Mouse (Mus musculus): Measurements from ENCODE around the gene Gm28041. TPM values are rescaled to one million over a fixed set of nuclear protein-coding genes. Genes with fewer than 3 reads are reported as not detected.

Gm28041 gene
- polyA plus RNA-seq, 1 experiment = not detected

DNA sequence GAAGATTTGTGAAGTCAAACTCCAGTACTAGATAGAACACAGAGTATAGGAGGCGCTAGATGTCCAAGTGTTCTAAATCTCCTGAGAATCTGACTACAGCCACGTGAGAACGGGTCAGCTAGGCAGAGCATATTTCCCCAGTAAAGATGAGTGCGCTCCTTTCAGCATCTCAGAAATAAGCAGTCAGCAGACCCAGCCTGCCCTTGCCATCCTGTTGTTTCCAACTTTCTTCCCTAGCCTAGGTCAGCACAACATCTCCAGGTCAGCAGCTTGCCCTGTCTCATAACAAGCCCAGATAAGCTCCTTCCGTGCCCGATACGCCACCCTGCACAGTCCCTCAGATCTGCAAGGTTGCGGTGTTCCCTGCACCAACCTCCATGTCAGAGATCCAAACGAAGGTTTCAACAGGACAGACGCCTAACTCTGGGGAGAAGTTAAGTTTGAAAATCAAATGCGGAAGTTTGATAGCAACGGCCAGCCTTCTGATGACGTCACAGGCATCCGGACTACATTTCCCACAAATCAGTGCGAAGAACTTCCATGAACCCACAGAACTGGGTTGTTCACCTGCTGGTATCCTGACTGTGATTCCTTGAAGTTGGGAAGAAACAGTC lies 15.3 kb downstream of the Gm28041 start, which contains the start of the genes Gm28044 and Zfp953:
Gene Gm28044 (minus strand): TSS at position 406 of the 614 bp plus-strand sequence.
Gene Zfp953 (minus strand): TSS at position 475 of the 614 bp plus-strand sequence.
- Histone ChIP-seq H3K36me3 (ENCODE audit: control insufficient read depth) (no peaks in the 10 kb centered on the region), H3K27me3 (ENCODE audit: control insufficient read depth) (no peaks in the 10 kb centered on the region), H3K4me1 (ENCODE audit: control insufficient read depth) (peaks cover 21% of the 10 kb centered on the region), H3K9me3 (ENCODE audit: control insufficient read depth, low read length) (no peaks in the 10 kb centered on the region), H3K4me3 (replicated peaks) (peak within 1 kb of the TSS; percentile 73)
- no peak for TF ChIP-seq TAL1 (IDR thresholded peaks at IDR 0.05; ENCODE audit: low read length)
- no peak for TF ChIP-seq GATA1 (IDR thresholded peaks at IDR 0.05; ENCODE audit: low read length)

GRCm38 (mm10) chr13:67351854-67352253 lies 23.7 kb downstream of the Gm28041 start:
- no peaks in the 10 kb centered on the region for H3K36me3 ChIP-seq (ENCODE audit: control insufficient read depth)
- H3K9me3 ChIP-seq (ENCODE audit: control insufficient read depth, low read length) = no peaks in the 10 kb centered on the region
- no peak for TF ChIP-seq TAL1 (IDR thresholded peaks at IDR 0.05; ENCODE audit: low read length)
- H3K27me3 ChIP-seq (ENCODE audit: control insufficient read depth) = no peaks in the 10 kb centered on the region
- no peak overlapping the region for H3K4me3 ChIP-seq (replicated peaks)
- H3K4me1 ChIP-seq (ENCODE audit: control insufficient read depth) = no peaks in the 10 kb centered on the region

GRCm38 (mm10) chr13:67343422-67343821 lies 32.1 kb downstream of the Gm28041 start:
- H3K36me3 ChIP-seq (ENCODE audit: control insufficient read depth) = peaks cover 17% of the 10 kb centered on the region
- TF ChIP-seq TAL1 (IDR thresholded peaks at IDR 0.05; ENCODE audit: low read length) (no peak), GATA1 (IDR thresholded peaks at IDR 0.05; ENCODE audit: low read length) (no peak)

DNA sequence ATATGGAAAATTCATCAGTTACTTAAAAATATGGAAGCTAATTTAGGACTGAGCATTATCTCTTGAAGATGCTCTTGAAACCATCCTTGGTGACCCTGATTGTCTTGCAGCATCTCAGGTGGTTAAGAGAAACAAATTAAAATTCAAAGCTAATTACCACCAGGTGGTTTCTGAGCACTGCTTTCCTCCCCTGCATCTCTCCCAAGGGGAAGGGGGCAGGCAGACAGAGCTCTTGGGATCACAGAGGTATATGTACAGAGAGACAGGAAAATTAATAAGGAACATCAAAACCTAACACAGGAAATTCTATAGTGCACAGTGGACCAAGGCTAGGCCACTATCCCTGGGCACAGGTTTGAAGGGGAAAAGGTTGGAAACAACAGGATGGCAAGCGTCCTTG lies 42.7 kb downstream of the Gm28041 start:
- H3K9me3 ChIP-seq (ENCODE audit: control insufficient read depth, low read length) = 0 out of 2 replicates have a peak, but pooled peaks cover 3% of the 10 kb centered on the region
- H3K27me3 ChIP-seq (ENCODE audit: control insufficient read depth) = no peaks in the 10 kb centered on the region
- H3K36me3 ChIP-seq (ENCODE audit: control insufficient read depth) = no peaks in the 10 kb centered on the region
- H3K4me3 ChIP-seq (replicated peaks) = peak overlapping the region; percentile 69
- H3K4me1 ChIP-seq (ENCODE audit: control insufficient read depth) = peaks cover 12% of the 10 kb centered on the region
- TF ChIP-seq TAL1 (IDR thresholded peaks at IDR 0.05; ENCODE audit: low read length) (no peak), GATA1 (IDR thresholded peaks at IDR 0.05; ENCODE audit: low read length) (no peak)

More at GRCm38 (mm10) chr13:67343422-67343821, 32.1 kb downstream of the Gm28041 start:
- no peaks in the 10 kb centered on the region for H3K9me3 ChIP-seq (ENCODE audit: control insufficient read depth, low read length)
- no peak overlapping the region for H3K4me3 ChIP-seq (replicated peaks)
- H3K4me1 ChIP-seq (ENCODE audit: control insufficient read depth) = no peaks in the 10 kb centered on the region
- no peaks in the 10 kb centered on the region for H3K27me3 ChIP-seq (ENCODE audit: control insufficient read depth)

DNA sequence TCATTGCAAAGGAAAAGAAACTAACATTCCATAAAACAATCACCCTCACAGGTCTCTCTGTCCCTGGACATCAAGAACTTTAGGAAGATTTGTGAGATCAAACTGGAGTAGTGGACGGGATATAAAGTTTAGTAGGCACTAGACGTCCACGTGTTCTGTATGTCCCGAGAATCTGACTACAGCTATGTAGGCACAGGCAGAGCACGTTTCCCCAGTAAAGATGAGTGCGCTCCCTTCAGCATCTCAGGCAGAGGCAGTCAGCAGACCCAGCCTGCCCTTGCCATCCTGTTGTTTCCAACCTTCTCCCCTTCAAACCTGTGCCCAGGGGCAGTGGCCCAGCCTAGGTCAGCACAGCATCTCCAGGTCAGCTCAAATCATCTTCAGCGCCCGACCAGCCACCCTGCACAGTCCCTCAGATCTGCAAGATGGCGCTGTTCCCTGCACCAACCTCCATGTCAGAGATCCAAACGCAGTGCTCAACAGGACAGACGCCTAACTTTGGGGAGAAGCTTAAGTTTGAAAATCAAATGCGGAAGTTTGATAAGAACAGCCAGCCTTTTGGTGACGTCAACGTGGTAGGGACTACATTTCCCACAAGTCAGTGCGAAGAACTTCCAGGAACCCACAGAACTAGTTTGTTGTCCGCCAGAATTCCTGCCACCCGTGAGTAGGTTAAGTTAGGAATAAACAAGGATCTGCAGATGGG lies 43.4 kb downstream of the Gm28041 start, which contains the start of gene Zfp595:
Gene Zfp595 (minus strand): TSS at position 552 of the 706 bp plus-strand sequence.
- TF ChIP-seq GATA1 (IDR thresholded peaks at IDR 0.05; ENCODE audit: low read length) = no peak
- no peak for TF ChIP-seq TAL1 (IDR thresholded peaks at IDR 0.05; ENCODE audit: low read length)
- H3K27me3 ChIP-seq (ENCODE audit: control insufficient read depth) = no peaks in the 10 kb centered on the region
- no peaks in the 10 kb centered on the region for H3K36me3 ChIP-seq (ENCODE audit: control insufficient read depth)
- H3K4me3 ChIP-seq (replicated peaks) = peak within 1 kb of the TSS; percentile 69
- H3K4me1 ChIP-seq (ENCODE audit: control insufficient read depth) = peaks cover 12% of the 10 kb centered on the region
- H3K9me3 ChIP-seq (ENCODE audit: control insufficient read depth, low read length) = 0 out of 2 replicates have a peak, but pooled peaks cover 3% of the 10 kb centered on the region

DNA sequence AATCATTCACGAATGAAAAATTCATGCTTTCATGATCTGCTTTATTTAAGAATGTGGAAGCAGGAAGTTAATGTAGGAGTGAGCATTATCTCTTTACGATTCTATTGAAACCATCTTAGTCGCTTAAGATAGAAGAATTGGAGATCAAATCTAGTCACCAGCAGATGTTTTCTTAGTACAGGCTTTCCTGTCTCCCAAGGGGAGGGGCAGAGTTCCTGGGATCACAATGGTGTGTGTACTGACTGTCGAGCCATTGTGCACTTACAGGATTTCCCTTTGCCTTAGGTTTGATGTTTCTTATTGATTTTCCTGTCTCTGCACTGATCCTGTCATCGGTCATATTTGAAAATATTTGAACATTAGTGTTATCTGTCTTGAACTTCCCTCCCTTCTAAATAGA lies 68.8 kb downstream of the Gm28041 start:
- H3K4me1 ChIP-seq (ENCODE audit: control insufficient read depth) = peaks cover 15% of the 10 kb centered on the region
- no peaks in the 10 kb centered on the region for H3K27me3 ChIP-seq (ENCODE audit: control insufficient read depth)
- no peaks in the 10 kb centered on the region for H3K36me3 ChIP-seq (ENCODE audit: control insufficient read depth)
- H3K9me3 ChIP-seq (ENCODE audit: control insufficient read depth, low read length) = peaks cover under 1% of the 10 kb centered on the region; the same call in 1 of the 2 replicates
- peak overlapping the region; percentile 84 for H3K4me3 ChIP-seq (replicated peaks)
- TF ChIP-seq GATA1 (IDR thresholded peaks at IDR 0.05; ENCODE audit: low read length) (no peak), TAL1 (IDR thresholded peaks at IDR 0.05; ENCODE audit: low read length) (no peak)

- Histone ChIP-seq H3K9me3 (ENCODE audit: control insufficient read depth, low read length) (no peaks in the 10 kb centered on the region), H3K4me1 (ENCODE audit: control insufficient read depth) (peaks cover 15% of the 10 kb centered on the region), H3K4me3 (replicated peaks) (peak within 1 kb of the TSS; percentile 84), H3K27me3 (ENCODE audit: control insufficient read depth) (no peaks in the 10 kb centered on the region), H3K36me3 (ENCODE audit: control insufficient read depth) (no peaks in the 10 kb centered on the region)
- no peak for TF ChIP-seq GATA1 (IDR thresholded peaks at IDR 0.05; ENCODE audit: low read length)
- TF ChIP-seq TAL1 (IDR thresholded peaks at IDR 0.05; ENCODE audit: low read length) = no peak
These were observed 69.5 kb downstream of the Gm28041 start, which contains the start of gene Zfp457 for GRCm38 (mm10) chr13:67305822-67306672. Gene Zfp457 (minus strand): TSS chr13:67306485.

Other genes with a start within 250 kb of the Gm28041 start
- gene Rsl1, start 202.6 kb downstream of the Gm28041 start, polyA plus RNA-seq (2012) = not detected in 2 replicates
- 0.02 TPM in 1 of 2 replicates, not detected in the other for gene Zfp455, start 181.2 kb downstream of the Gm28041 start, polyA plus RNA-seq (2012)
- gene Zfp458, start 97.3 kb downstream of the Gm28041 start, polyA plus RNA-seq (2012) = not detected in 2 replicates
- not detected in 2 replicates for gene Zfp457, start 69.2 kb downstream of the Gm28041 start, polyA plus RNA-seq (2012)
- 0.02 TPM in 1 of 2 replicates, not detected in the other for gene Zfp595, start 43.2 kb downstream of the Gm28041 start, polyA plus RNA-seq (2012)
- gene Gm28044, start 15.2 kb downstream of the Gm28041 start, polyA plus RNA-seq (2012) = not detected in 2 replicates
- gene Zfp953, start 15.1 kb downstream of the Gm28041 start, polyA plus RNA-seq (2012) = 0.01 TPM in 1 of 2 replicates, not detected in the other
- gene Zfp456, start 77 bp upstream of the Gm28041 start, polyA plus RNA-seq (2012) = not detected in 2 replicates
- gene Zfp429, start 24.1 kb upstream of the Gm28041 start, polyA plus RNA-seq (2012) = 0.02 and 0.12 TPM in 2 replicates
- not detected in 2 replicates for gene Zfp459, start 45.7 kb upstream of the Gm28041 start, polyA plus RNA-seq (2012)
- gene Zfp874a, start 75.9 kb upstream of the Gm28041 start, polyA plus RNA-seq (2012) = 0.03 and 0.07 TPM in 2 replicates
- 0.10 and 0.19 TPM in 2 replicates for gene Zfp874b, start 108.5 kb upstream of the Gm28041 start, polyA plus RNA-seq (2012)
- 0.02 TPM in 1 of 2 replicates, not detected in the other for gene Zfp58, start 124.8 kb upstream of the Gm28041 start, polyA plus RNA-seq (2012)
- gene Gm26965, start 150.4 kb upstream of the Gm28041 start, polyA plus RNA-seq (2012) = not detected in 2 replicates
- gene Zfp87, start 150.4 kb upstream of the Gm28041 start, polyA plus RNA-seq (2012) = 0.03 and 0.27 TPM in 2 replicates
- gene Zfp748, start 178.1 kb upstream of the Gm28041 start, polyA plus RNA-seq (2012) = 0.01 TPM in 1 of 2 replicates, not detected in the other
- 0.01 TPM in 1 of 2 replicates, not detected in the other for gene Zfp729b, start 234.0 kb upstream of the Gm28041 start, polyA plus RNA-seq (2012)